Mouse (Mus musculus): Measurements from ENCODE around the gene Mpp2. TPM values are rescaled to one million over a fixed set of nuclear protein-coding genes. Genes with fewer than 3 reads are reported as not detected.

Mpp2 gene
- polyA plus RNA-seq, 1 experiment from 2014 or later = 2.2 TPM

DNA sequence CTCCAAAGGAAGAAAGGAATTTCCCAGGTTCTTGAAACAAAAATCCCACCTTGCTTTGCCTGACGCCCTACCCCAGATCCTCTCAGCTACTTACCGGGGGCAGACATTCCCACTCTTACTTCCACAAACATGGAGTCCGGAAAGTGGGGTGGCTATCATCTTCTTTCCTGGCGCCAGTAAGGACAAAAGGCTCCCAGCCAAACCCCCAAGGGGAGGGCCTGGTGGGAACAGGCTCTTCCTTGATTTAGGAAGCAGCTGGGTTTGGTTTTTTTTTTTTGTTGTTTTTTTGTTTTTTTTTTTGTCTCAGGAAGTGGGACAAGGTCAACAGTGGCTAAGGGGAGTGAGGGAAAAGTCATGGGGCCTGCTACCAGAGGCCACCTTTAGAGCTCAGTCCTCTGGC, 36.8 kb downstream of the Mpp2 start:
- H3K4me1 ChIP-seq (replicated peaks; ENCODE audit: control insufficient read depth, insufficient read depth, low read length) = no peaks in the 10 kb centered on the region
- 68% methylated on average over 4 of the region's 4 CpGs for WGBS
- no peak for TF ChIP-seq CTCF (IDR thresholded peaks at IDR 0.05; ENCODE audit: low read depth)
- H3K9ac ChIP-seq (ENCODE audit: low read depth, low read length) = no peak overlapping the region
- H3K9me3 ChIP-seq (ENCODE audit: control insufficient read depth) = no peaks in the 10 kb centered on the region
- H3K36me3 ChIP-seq (ENCODE audit: control insufficient read depth, insufficient read depth) = no peaks in the 10 kb centered on the region
- no peak overlapping the region; the same call in 1 of the 2 replicates for H3K4me2 ChIP-seq (replicated peaks; ENCODE audit: low read depth)
- H3K27me3 ChIP-seq (replicated peaks; ENCODE audit: control insufficient read depth, insufficient read depth, low read length) = no peaks in the 10 kb centered on the region
- H3K27ac ChIP-seq (ENCODE audit: low read depth, low read length) = peak overlapping the region; percentile 54; the same call in 1 of the 2 replicates
- ATAC-seq = no peak
- no peak overlapping the region for H3K4me3 ChIP-seq (ENCODE audit: low read depth, low read length)

GRCm38 (mm10) chr11:102049875-102050482, 38.3 kb downstream of the Mpp2 start:
- Histone ChIP-seq H3K27me3 (replicated peaks; ENCODE audit: control insufficient read depth, insufficient read depth, low read length) (no peaks in the 10 kb centered on the region), H3K4me3 (ENCODE audit: low read depth, low read length) (no peak overlapping the region), H3K4me1 (replicated peaks; ENCODE audit: control insufficient read depth, insufficient read depth, low read length) (no peaks in the 10 kb centered on the region), H3K9ac (ENCODE audit: low read depth, low read length) (no peak overlapping the region), H3K36me3 (ENCODE audit: control insufficient read depth, insufficient read depth) (no peaks in the 10 kb centered on the region), H3K27ac (ENCODE audit: low read depth, low read length) (no peak overlapping the region), H3K4me2 (replicated peaks; ENCODE audit: low read depth) (no peak overlapping the region), H3K9me3 (ENCODE audit: control insufficient read depth) (no peaks in the 10 kb centered on the region)
- WGBS = 59% methylated on average over 14 of the region's 14 CpGs
- ATAC-seq = no peak
- no peak for TF ChIP-seq CTCF (IDR thresholded peaks at IDR 0.05; ENCODE audit: low read depth)

DNA sequence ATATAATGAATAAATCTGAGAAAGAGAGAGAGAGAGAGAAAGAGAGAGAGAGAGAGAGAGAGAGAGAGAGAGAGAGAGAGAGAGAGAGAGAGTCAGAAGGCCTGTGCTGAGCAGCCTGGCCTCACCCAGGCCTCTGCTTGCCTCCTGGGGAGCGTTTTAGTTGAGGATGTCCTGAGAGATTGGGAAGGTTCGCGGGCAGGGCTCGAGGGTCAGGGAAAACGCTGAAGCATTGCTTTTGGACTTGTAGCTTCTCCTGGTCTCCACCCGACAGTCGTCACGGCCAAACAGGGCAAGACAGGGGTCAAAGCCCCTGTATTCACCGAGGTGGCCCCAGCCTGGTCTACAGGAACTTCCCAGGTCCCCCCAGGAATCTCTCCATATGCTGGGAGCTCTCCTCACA, 41.7 kb downstream of the Mpp2 start:
- no peaks in the 10 kb centered on the region for H3K27me3 ChIP-seq (replicated peaks; ENCODE audit: control insufficient read depth, insufficient read depth, low read length)
- no peak overlapping the region for H3K9ac ChIP-seq (ENCODE audit: low read depth, low read length)
- no peak overlapping the region for H3K4me2 ChIP-seq (replicated peaks; ENCODE audit: low read depth)
- no peaks in the 10 kb centered on the region for H3K4me1 ChIP-seq (replicated peaks; ENCODE audit: control insufficient read depth, insufficient read depth, low read length)
- WGBS = 80% methylated on average over 9 of the region's 9 CpGs
- H3K36me3 ChIP-seq (ENCODE audit: control insufficient read depth, insufficient read depth) = no peaks in the 10 kb centered on the region
- no peak overlapping the region for H3K27ac ChIP-seq (ENCODE audit: low read depth, low read length)
- H3K9me3 ChIP-seq (ENCODE audit: control insufficient read depth) = no peaks in the 10 kb centered on the region
- no peak for TF ChIP-seq CTCF (IDR thresholded peaks at IDR 0.05; ENCODE audit: low read depth)
- no peak for ATAC-seq
- H3K4me3 ChIP-seq (ENCODE audit: low read depth, low read length) = no peak overlapping the region

- no peak overlapping the region for H3K27ac ChIP-seq (ENCODE audit: low read depth, low read length)
- TF ChIP-seq CTCF (IDR thresholded peaks at IDR 0.05; ENCODE audit: low read depth) = no peak
- H3K9ac ChIP-seq (ENCODE audit: low read depth, low read length) = no peak overlapping the region
- 74% methylated on average over 7 of the region's 7 CpGs for WGBS
- H3K4me1 ChIP-seq (replicated peaks; ENCODE audit: control insufficient read depth, insufficient read depth, low read length) = no peaks in the 10 kb centered on the region
- H3K9me3 ChIP-seq (ENCODE audit: control insufficient read depth) = no peaks in the 10 kb centered on the region
- no peaks in the 10 kb centered on the region for H3K27me3 ChIP-seq (replicated peaks; ENCODE audit: control insufficient read depth, insufficient read depth, low read length)
- ATAC-seq = no peak
- no peak overlapping the region for H3K4me2 ChIP-seq (replicated peaks; ENCODE audit: low read depth)
- no peaks in the 10 kb centered on the region for H3K36me3 ChIP-seq (ENCODE audit: control insufficient read depth, insufficient read depth)
- H3K4me3 ChIP-seq (ENCODE audit: low read depth, low read length) = no peak overlapping the region
Observed at GRCm38 (mm10) chr11:102044691-102045212, 43.6 kb downstream of the Mpp2 start.

DNA sequence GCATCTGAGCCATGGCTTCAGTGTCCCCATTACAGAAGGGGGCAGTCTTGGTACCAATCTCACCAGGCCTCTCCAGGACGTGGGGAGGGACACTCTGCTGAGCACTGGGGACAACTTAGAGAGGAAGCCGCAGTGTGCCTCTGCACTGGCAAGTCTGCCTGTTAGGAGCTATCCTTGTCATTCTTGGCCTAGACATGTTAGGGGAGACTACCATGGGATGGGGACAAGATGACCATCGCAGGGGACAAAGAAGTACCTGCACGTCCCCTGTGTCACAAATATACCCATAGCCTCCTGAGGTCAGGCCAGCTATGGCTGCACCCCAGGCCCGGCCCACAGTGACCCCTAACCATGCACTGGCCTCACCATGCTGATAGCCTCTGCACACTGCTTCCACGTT, 44.9 kb downstream of the Mpp2 start:
- WGBS = 82% methylated on average over 6 of the region's 6 CpGs
- Histone ChIP-seq H3K9me3 (ENCODE audit: control insufficient read depth) (no peaks in the 10 kb centered on the region), H3K27me3 (replicated peaks; ENCODE audit: control insufficient read depth, insufficient read depth, low read length) (no peaks in the 10 kb centered on the region), H3K27ac (ENCODE audit: low read depth, low read length) (no peak overlapping the region), H3K9ac (ENCODE audit: low read depth, low read length) (no peak overlapping the region), H3K4me3 (ENCODE audit: low read depth, low read length) (no peak overlapping the region), H3K4me2 (replicated peaks; ENCODE audit: low read depth) (no peak overlapping the region), H3K36me3 (ENCODE audit: control insufficient read depth, insufficient read depth) (no peaks in the 10 kb centered on the region), H3K4me1 (replicated peaks; ENCODE audit: control insufficient read depth, insufficient read depth, low read length) (no peaks in the 10 kb centered on the region)
- ATAC-seq = no peak
- no peak for TF ChIP-seq CTCF (IDR thresholded peaks at IDR 0.05; ENCODE audit: low read depth)

GRCm38 (mm10) chr11:102042971-102043370, 45.3 kb downstream of the Mpp2 start:
- Histone ChIP-seq H3K27ac (ENCODE audit: low read depth, low read length) (no peak overlapping the region), H3K4me3 (ENCODE audit: low read depth, low read length) (no peak overlapping the region), H3K9ac (ENCODE audit: low read depth, low read length) (no peak overlapping the region), H3K4me2 (replicated peaks; ENCODE audit: low read depth) (no peak overlapping the region), H3K4me1 (replicated peaks; ENCODE audit: control insufficient read depth, insufficient read depth, low read length) (no peaks in the 10 kb centered on the region), H3K36me3 (ENCODE audit: control insufficient read depth, insufficient read depth) (no peaks in the 10 kb centered on the region), H3K9me3 (ENCODE audit: control insufficient read depth) (no peaks in the 10 kb centered on the region), H3K27me3 (replicated peaks; ENCODE audit: control insufficient read depth, insufficient read depth, low read length) (no peaks in the 10 kb centered on the region)
- no peak for ATAC-seq
- no peak for TF ChIP-seq CTCF (IDR thresholded peaks at IDR 0.05; ENCODE audit: low read depth)
- 87% methylated on average over 14 of the region's 14 CpGs for WGBS
